Mouse (Mus musculus) erythroblast, embryonic 14.5 days (primary cell): ENCODE measurements around the gene Irs3.

Experiments
- GATA1 ChIP-seq: IDR thresholded peaks from 2 replicates; pipeline ENCODE4 v1.6.1; 2012; ENCODE audit warnings: low read length, inconsistent platforms, mixed read lengths
- TAL1 ChIP-seq: IDR thresholded peaks from 3 replicates; pipeline ENCODE4 v1.6.1; 2012; ENCODE audit warnings: low read length, inconsistent platforms, mixed read lengths

DNA sequence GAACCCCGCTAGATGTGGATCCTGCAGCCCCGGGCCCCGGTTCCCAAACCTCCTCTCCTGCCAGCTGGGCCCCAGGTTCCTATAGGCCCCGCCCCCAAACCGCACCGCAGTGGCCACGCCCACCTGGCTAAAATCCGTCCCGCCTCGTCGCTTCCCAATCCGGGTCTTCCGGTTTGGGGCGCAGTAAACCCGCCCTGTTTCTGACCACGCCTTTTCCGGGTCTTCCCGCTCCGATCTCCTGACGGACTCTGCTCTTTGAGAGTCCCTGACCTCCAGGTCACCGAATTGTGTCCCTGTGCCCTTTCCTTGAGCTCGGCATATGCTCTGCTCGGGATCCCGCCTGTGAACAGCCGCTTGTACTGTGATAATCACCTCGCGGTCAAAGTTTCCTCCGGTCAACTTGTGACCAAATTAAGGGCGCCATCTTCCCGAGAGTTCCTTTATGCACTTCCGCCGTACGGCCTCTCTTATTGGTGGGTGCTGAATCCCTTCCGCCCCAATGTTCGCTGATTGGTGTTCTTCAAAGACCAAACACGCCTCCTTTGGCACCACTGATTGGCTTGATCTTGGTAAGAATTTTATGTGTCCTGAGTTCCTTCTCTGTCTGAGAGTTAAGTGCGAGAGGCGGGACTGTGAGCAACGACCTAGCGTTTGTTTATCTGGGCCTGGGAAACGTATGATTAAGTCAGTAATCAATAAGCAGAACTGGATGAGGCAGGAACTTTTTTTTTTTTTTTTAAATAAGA is 44.7 kb downstream of the Irs3 start, which contains the start of gene Mospd3:
- TF ChIP-seq GATA1 (no peak), TAL1 (no peak)
